Mouse (Mus musculus) stomach, embryonic 15.5 days (tissue): ENCODE results near the gene Rdh9. TPM values are rescaled to one million over a fixed set of nuclear protein-coding genes. Genes with fewer than 3 reads are reported as not detected.

ENCODE experiments used
- ATAC-seq: fragments of 200-750 bp; cut with Nextera tagmentation; 2 replicates; pipeline ENCODE4 v1.8.0; 2017; ENCODE audit warnings: low read depth, moderate number of reproducible peaks, moderate TSS enrichment; ENCODE audit not compliant: insufficient read depth, low FRiP score
- H3K27ac ChIP-seq: fragments of 300-500 bp; sonication (generic); 2 replicates; pipeline ENCODE4 v1.5.1; 2015; ENCODE audit warnings: mild to moderate bottlenecking, inconsistent platforms
- H3K27me3 ChIP-seq: fragments of 300-500 bp; sonication (generic); replicated peaks from 2 replicates; pipeline ENCODE4 v1.6.1; 2015; ENCODE audit warnings: inconsistent platforms
- H3K36me3 ChIP-seq: fragments of 300-500 bp; sonication (generic); 2 replicates; pipeline ENCODE4 v1.6.1; 2015; ENCODE audit warnings: inconsistent platforms
- H3K4me1 ChIP-seq: fragments of 300-500 bp; sonication (generic); 2 replicates; pipeline ENCODE4 v1.6.1; 2015; ENCODE audit warnings: inconsistent platforms
- H3K4me2 ChIP-seq: fragments of 300-500 bp; sonication (generic); 2 replicates; pipeline ENCODE4 v1.6.1; 2015; ENCODE audit warnings: mild to moderate bottlenecking, inconsistent platforms
- H3K4me3 ChIP-seq: fragments of 300-500 bp; sonication (generic); replicated peaks from 2 replicates; pipeline ENCODE4 v1.5.1; 2015; ENCODE audit warnings: inconsistent platforms
- H3K9ac ChIP-seq: fragments of 300-500 bp; sonication (generic); 2 replicates; pipeline ENCODE4 v1.6.1; 2015; ENCODE audit warnings: inconsistent platforms
- H3K9me3 ChIP-seq: fragments of 300-500 bp; sonication (generic); 2 replicates; pipeline ENCODE4 v1.6.1; 2016; ENCODE audit warnings: inconsistent platforms
- WGBS: fragments of 180-500 bp; shearing (Covaris S2); methylation state at CpG from one replicate; pipeline ENCODE4 v1.1.7; 2015; 5-methylcytosine and 5-hydroxymethylcytosine counted together
- polyA plus RNA-seq: library from polyadenylated mRNA; unstranded; fragments of >200 nt; fragmentation: Nextera tagmentation; extraction: Ambion mirVana; gene quantifications from 2 replicates; pipeline ENCODE4 v1.2.1, GENCODE M21; 2015

The Rdh9 gene
- 0.10 and 0.18 TPM in 2 replicates for polyA plus RNA-seq

GRCm38 (mm10) chr10:127776011-127776410 is at the start of gene Rdh9:
Gene Rdh9, plus strand, starts transcription at chr10:127776386.
- no peak within 1 kb of the TSS for H3K27ac ChIP-seq
- 75% methylated on average over 2 of the region's 2 CpGs for WGBS
- no peaks in the 10 kb centered on the region for H3K4me1 ChIP-seq
- H3K9ac ChIP-seq: no peak within 1 kb of the TSS
- H3K9me3 ChIP-seq: no peaks in the 10 kb centered on the region
- no peaks in the 10 kb centered on the region for H3K36me3 ChIP-seq
- ATAC-seq: no peak
- no peaks in the 10 kb centered on the region for H3K27me3 ChIP-seq
- no peak within 1 kb of the TSS for H3K4me3 ChIP-seq
- no peak within 1 kb of the TSS for H3K4me2 ChIP-seq

GRCm38 (mm10) chr10:127728437-127728836 is 47.7 kb upstream of the Rdh9 start:
- H3K4me2 ChIP-seq: no peak overlapping the region
- no peak overlapping the region for H3K27ac ChIP-seq
- H3K9ac ChIP-seq: no peak overlapping the region
- no peak overlapping the region for H3K4me3 ChIP-seq
- no peaks in the 10 kb centered on the region for H3K4me1 ChIP-seq
- no peaks in the 10 kb centered on the region for H3K36me3 ChIP-seq
- 78% methylated on average over 8 of the region's 8 CpGs for WGBS
- no peaks in the 10 kb centered on the region; the same call in 1 of the 2 replicates for H3K27me3 ChIP-seq
- ATAC-seq: no peak
- no peaks in the 10 kb centered on the region for H3K9me3 ChIP-seq

GRCm38 (mm10) chr10:127730285-127730932 is 45.8 kb upstream of the Rdh9 start:
- Histone ChIP-seq H3K4me1 (no peaks in the 10 kb centered on the region), H3K9me3 (no peaks in the 10 kb centered on the region), H3K4me2 (no peak overlapping the region), H3K4me3 (no peak overlapping the region), H3K27ac (no peak overlapping the region), H3K27me3 (no peaks in the 10 kb centered on the region; the same call in 1 of the 2 replicates), H3K9ac (no peak overlapping the region), H3K36me3 (no peaks in the 10 kb centered on the region)
- ATAC-seq: peak; percentile 74
- WGBS: 68% methylated on average over 11 of the region's 11 CpGs

GRCm38 (mm10) chr10:127730933-127731310 is 45.3 kb upstream of the Rdh9 start:
- Histone ChIP-seq H3K9ac (no peak overlapping the region), H3K27me3 (no peaks in the 10 kb centered on the region; the same call in 1 of the 2 replicates), H3K27ac (no peak overlapping the region), H3K9me3 (no peaks in the 10 kb centered on the region), H3K4me1 (no peaks in the 10 kb centered on the region), H3K4me2 (no peak overlapping the region), H3K36me3 (no peaks in the 10 kb centered on the region), H3K4me3 (no peak overlapping the region)
- 43% methylated on average over 9 of the region's 9 CpGs for WGBS
- no peak for ATAC-seq

- Histone ChIP-seq H3K4me3 (no peak overlapping the region), H3K9me3 (no peaks in the 10 kb centered on the region), H3K36me3 (no peaks in the 10 kb centered on the region), H3K4me2 (no peak overlapping the region), H3K4me1 (no peaks in the 10 kb centered on the region), H3K27me3 (no peaks in the 10 kb centered on the region; the same call in 1 of the 2 replicates), H3K27ac (no peak overlapping the region), H3K9ac (no peak overlapping the region)
- 20% methylated on average over 5 of the region's 5 CpGs for WGBS
- ATAC-seq: no peak
Measured at GRCm38 (mm10) chr10:127731397-127731796, 44.8 kb upstream of the Rdh9 start.

- H3K27me3 ChIP-seq: no peaks in the 10 kb centered on the region
- WGBS: 29% methylated on average over 5 of the region's 5 CpGs
- no peaks in the 10 kb centered on the region for H3K36me3 ChIP-seq
- H3K9me3 ChIP-seq: no peaks in the 10 kb centered on the region
- no peak overlapping the region for H3K9ac ChIP-seq
- H3K27ac ChIP-seq: no peak overlapping the region
- H3K4me1 ChIP-seq: no peaks in the 10 kb centered on the region
- H3K4me3 ChIP-seq: no peak overlapping the region
- ATAC-seq: no peak
- no peak overlapping the region for H3K4me2 ChIP-seq
Measured at GRCm38 (mm10) chr10:127734434-127734833, 41.8 kb upstream of the Rdh9 start.

GRCm38 (mm10) chr10:127736266-127736665 is 39.9 kb upstream of the Rdh9 start:
- H3K27me3 ChIP-seq: no peaks in the 10 kb centered on the region
- no peak overlapping the region for H3K4me3 ChIP-seq
- H3K4me1 ChIP-seq: peaks cover 4% of the 10 kb centered on the region; the same call in 1 of the 2 replicates
- 68% methylated on average over 2 of the region's 2 CpGs for WGBS
- H3K9ac ChIP-seq: no peak overlapping the region
- H3K36me3 ChIP-seq: no peaks in the 10 kb centered on the region
- no peak for ATAC-seq
- H3K4me2 ChIP-seq: no peak overlapping the region
- H3K27ac ChIP-seq: no peak overlapping the region
- no peaks in the 10 kb centered on the region for H3K9me3 ChIP-seq

GRCm38 (mm10) chr10:127736916-127737315 is 39.3 kb upstream of the Rdh9 start:
- 64% methylated on average over 4 of the region's 4 CpGs for WGBS
- Histone ChIP-seq H3K9ac (no peak overlapping the region), H3K4me2 (no peak overlapping the region), H3K9me3 (no peaks in the 10 kb centered on the region), H3K36me3 (peaks cover 6% of the 10 kb centered on the region; the same call in 1 of the 2 replicates), H3K27ac (no peak overlapping the region), H3K4me1 (peaks cover 4% of the 10 kb centered on the region; the same call in 1 of the 2 replicates), H3K27me3 (no peaks in the 10 kb centered on the region), H3K4me3 (no peak overlapping the region)
- no peak for ATAC-seq

- ATAC-seq: no peak
- Histone ChIP-seq H3K36me3 (peaks cover 12% of the 10 kb centered on the region), H3K9ac (no peak overlapping the region), H3K27ac (0 out of 2 replicates have a peak overlapping the region, but pooled peaks have one; percentile 5), H3K4me3 (no peak overlapping the region), H3K27me3 (no peaks in the 10 kb centered on the region), H3K4me1 (peaks cover 4% of the 10 kb centered on the region; the same call in 1 of the 2 replicates), H3K4me2 (no peak overlapping the region), H3K9me3 (no peaks in the 10 kb centered on the region)
- WGBS: 21% methylated on average over 2 of the region's 2 CpGs
Measured at GRCm38 (mm10) chr10:127737552-127737951, 38.6 kb upstream of the Rdh9 start.

GRCm38 (mm10) chr10:127738151-127738882 is 37.9 kb upstream of the Rdh9 start:
- Histone ChIP-seq H3K4me3 (no peak overlapping the region; the same call in 1 of the 2 replicates), H3K9ac (no peak overlapping the region), H3K36me3 (peaks cover 20% of the 10 kb centered on the region), H3K27me3 (no peaks in the 10 kb centered on the region), H3K4me1 (peaks cover 4% of the 10 kb centered on the region; the same call in 1 of the 2 replicates), H3K9me3 (no peaks in the 10 kb centered on the region), H3K4me2 (peak overlapping the region; percentile 62), H3K27ac (peak overlapping the region; percentile 79; the same call in 1 of the 2 replicates)
- 35% methylated on average over 13 of the region's 13 CpGs for WGBS
- 0 out of 2 replicates have a peak, but pooled peaks have one; percentile 36 for ATAC-seq

- Histone ChIP-seq H3K27me3 (no peaks in the 10 kb centered on the region), H3K9me3 (no peaks in the 10 kb centered on the region), H3K4me2 (peak within 1 kb of the TSS; percentile 62), H3K36me3 (peaks cover 29% of the 10 kb centered on the region), H3K4me1 (peaks cover 4% of the 10 kb centered on the region; the same call in 1 of the 2 replicates), H3K4me3 (peak within 1 kb of the TSS; percentile 81), H3K27ac (peak within 1 kb of the TSS; percentile 79), H3K9ac (peak within 1 kb of the TSS; percentile 73)
- 1% methylated on average over 49 of the region's 61 CpGs for WGBS
- peak; percentile 79 for ATAC-seq
Measured at GRCm38 (mm10) chr10:127739083-127739660, 37.0 kb upstream of the Rdh9 start, which contains the start of gene Zbtb39. Gene Zbtb39, plus strand, starts transcription at chr10:127739538.
